Mouse (Mus musculus) gastrocnemius, postnatal 4 days (tissue): ENCODE measurements around the gene Pla2g5. TPM values are rescaled to one million over a fixed set of nuclear protein-coding genes. Genes with fewer than 3 reads are reported as not detected.

ENCODE experiments used
- DNase-seq, 2 experiments: peaks; one replicate each; pipeline ENCODE4 v3.0.0; 2021 to 2022; ENCODE audit warnings: low spot score in 2 of 2, mixed read lengths in 2 of 2
- total RNA-seq, 2 experiments: library from RNA; stranded (reverse); gene quantifications; 2 replicates each; pipeline ENCODE4 v1.2.3; 2021

The Pla2g5 gene
- total RNA-seq, 2 experiments from 2014 or later, result 2.0 to 4.3 TPM

DNA sequence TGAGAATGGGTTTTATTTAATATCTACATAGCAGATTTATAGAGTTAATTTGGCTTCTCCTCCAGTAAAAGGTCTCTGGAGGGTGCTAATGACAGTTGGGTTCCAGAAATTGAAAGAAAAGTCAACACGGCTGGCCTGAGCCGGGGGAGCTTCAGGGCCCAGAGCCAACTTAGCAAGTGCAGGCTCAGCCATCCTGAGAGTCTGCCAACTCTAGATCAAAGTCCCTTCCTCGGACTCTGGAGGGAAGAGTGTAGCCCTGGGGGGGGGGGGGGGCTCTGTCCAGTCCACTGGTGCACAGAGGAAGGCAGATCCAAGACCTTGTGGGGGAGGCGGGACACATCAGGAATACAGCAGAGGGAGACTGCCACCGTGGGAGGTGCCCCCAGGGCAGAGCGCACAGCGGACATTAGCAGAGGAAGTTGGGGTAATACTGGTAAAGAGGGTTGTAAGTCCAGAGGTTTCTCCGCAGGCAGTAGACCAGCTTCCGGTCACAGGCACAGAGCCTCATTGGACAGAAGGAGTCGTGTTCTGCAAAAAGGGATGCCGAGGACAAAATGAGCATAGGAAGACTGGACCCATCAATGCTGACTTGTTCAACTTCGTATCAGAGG is 63.0 kb downstream of the Pla2g5 start:
- DNase-seq, result peak in 1 of 2 experiments; percentile 37

DNA sequence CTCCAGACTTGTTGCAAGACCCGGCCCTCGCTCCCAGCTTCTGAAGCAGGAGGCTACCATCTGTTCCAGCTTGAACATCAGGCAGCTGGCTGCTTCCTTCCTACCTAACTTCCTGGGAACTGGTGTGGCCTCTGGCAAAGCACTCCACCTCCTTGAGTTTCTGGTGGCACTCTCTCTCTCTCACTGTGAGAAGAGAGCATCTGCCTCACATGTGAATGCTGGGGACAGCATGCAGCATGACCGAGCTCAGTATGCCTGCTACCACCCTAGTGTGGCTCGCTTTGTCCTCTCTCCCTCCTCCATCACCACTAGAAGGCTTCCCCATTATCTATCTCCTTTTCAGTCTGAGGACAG is 66.1 kb downstream of the Pla2g5 start:
- no peak for DNase-seq

DNA sequence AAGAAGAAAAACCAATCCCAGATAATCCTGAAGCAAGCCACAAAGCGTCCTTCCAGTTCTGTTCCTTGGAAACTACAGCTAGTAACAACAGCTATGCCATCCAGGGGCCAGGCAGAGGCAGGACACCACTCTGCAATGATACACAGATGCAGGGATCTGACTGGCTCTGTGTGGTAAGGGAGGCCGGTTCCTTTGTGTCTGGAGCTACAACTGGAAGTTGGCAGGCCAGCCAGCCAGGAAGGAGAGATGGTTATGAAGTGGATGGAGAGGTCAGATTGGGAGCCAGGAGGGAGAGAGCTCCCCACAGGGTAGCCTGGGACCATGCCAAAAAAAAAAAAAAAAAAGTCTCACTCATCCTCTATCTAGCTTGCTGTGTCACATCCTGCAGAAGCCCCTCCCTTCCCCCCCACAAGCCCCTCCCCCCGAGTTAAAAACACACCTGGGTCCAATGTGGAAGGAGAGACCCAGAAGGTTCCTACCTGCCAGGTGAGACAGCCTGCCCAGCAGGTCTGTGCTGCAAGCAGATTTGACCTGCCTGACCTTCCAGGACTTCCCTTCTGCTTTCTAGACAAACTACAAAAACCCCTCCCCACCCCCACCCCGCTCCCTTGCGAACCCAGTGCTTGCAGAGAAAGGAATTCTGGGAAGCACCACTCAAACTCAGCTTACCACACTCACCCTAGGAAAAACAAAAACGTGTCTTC is 66.6 kb downstream of the Pla2g5 start:
- no peak for DNase-seq

DNA sequence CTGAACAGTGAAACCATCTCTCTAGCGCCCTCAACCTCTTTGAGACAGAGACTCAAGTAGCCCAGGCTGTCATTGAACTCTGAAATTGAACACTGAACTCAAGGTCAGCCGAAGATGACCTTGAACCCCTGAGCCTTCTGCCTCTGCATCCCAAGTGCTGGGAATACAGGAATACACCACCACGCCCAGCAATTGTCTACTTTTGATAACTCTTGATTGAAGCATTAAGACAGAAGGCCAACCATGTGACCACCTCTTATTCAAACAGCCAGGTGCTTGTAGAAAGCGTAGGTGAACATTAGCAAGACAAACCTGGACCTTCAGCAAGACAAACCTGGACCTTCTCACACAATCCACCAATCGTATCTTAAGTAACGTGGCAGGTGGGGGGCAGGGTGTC is 68.9 kb downstream of the Pla2g5 start:
- DNase-seq, result no peak

DNA sequence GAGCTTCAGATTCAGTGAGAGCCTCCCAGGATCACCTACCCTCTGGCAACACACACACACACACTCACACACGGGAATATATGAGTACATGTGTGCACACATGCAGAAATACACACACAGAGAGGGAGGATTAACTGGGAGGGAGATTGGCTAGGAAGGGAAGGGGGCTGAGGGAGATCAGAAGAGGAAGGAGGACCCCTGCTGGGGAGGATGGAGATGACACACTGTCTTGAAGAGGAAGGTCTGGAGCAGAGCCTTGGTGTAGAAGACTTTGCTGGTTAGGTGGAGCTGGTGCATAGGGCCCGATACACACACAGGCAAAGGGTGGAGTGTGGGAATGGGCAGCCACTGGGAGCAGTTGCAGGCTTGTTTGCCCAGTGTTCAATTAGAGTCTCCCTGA is 70.0 kb downstream of the Pla2g5 start:
- DNase-seq, result peak in 1 of 2 experiments; percentile 44

DNA sequence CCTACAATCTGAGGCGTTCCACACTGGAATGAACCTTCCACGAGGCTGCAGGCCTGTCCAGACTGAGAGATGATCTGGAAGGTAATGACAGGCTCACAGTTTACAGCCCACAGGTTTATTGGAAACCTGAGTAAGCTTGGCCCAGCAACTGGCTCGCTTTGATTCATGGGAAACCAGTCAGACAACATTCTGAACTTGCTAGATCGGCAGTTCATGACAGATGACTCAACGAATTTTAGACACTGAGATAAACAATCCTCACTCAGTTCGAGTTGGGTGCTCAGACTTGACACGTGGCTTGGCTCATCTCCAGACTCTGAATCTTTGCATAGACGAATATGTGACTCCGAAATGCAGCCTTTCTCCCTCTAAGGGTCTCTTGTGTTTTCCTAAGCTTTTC is 70.7 kb downstream of the Pla2g5 start:
- DNase-seq, result no peak

DNA sequence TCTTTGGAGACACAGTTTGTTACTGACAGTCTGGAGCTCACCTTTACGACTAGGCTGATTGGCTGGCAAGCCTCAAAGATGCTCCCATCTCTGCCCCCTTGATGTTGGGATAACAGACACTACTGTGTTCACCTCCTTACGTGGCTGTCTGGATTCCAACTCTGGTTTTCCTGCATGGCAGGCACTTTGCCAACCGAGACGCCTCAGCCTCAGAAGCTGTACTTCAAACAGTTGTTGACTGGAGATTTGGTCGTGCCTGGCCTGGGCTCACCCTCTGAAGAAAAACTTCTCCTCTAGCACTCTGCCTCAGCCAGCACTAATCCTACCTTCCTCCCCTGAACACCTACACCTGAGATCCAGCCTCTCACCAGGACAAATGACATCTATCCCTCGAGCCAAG is 71.8 kb downstream of the Pla2g5 start:
- no peak for DNase-seq

DNA sequence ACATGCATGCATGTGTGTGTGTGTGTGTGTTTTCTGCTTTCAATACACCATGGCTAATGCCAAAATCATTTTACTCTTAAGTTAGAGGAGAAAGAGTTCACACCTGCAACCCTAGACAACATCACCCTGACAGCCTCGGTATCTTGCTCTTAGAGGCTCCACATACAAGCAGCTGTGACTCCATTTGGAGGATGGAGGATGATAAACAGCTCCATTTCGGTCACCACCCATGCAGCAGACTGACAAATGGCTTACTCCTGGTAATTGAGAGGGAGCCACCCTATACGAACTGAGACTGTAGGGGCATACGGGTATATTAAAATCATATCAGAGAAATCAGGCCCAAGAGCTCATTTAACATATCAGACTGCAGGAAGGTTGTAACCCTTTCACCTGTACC is 74.9 kb downstream of the Pla2g5 start:
- no peak for DNase-seq

DNA sequence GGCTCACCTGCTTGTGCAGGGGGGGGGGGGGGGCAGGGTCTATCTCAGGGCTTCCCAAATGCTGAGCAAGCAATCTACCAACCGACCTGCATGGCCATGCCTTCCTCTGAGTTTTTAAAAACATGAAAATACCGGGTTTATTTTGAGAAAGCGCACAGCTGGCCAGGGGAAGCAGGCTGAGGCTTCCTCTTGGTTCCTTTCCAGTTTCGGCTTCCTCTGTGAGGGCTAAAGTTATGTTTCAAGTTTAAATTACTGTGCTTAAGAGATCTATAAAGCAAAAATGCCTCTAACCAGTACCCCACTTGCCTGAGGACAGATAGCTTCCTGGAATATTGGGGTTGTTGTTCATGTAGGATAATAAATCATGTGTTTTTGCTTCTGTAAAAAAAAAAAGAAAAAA is 77.1 kb downstream of the Pla2g5 start:
- no peak for DNase-seq

DNA sequence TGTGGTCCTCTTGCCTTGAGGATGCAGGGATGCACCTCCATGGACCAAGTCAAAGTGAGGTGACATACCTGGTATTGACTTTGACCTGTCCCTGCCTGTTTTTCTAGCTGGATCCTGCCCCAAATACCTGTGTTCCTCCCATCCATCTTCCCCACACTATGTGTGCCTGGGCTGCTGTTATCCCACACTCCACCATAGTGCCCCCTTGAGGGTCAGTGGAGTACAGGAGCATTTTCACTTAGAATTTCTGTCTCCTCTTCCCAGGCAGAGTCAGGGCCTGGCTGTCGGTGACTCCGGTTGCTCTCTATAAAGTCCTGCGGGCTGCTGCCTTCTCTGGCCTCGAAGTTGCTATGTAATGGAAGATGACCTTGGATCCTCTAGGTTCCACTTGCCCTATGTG is 77.6 kb downstream of the Pla2g5 start:
- DNase-seq, result no peak

DNA sequence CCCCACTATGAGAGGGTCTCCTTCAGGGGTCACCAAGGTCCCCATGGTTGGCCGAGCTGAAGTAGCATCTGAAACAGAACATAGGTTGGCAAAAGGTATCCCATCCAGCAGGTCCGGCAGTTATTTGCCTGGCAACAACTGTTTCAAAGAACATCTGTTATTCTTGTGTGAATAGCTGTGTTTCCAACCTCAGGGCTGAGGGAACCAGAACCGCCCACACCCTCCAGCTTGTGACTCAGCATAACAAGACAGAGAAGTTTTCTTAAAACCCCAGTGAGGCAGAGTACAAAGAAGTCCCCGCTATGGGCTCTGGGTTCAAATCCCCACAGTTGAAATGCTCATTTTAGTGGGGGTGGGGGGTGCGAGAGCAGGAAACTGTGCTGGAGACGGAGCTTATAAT is 81.2 kb downstream of the Pla2g5 start:
- DNase-seq, result no peak

DNA sequence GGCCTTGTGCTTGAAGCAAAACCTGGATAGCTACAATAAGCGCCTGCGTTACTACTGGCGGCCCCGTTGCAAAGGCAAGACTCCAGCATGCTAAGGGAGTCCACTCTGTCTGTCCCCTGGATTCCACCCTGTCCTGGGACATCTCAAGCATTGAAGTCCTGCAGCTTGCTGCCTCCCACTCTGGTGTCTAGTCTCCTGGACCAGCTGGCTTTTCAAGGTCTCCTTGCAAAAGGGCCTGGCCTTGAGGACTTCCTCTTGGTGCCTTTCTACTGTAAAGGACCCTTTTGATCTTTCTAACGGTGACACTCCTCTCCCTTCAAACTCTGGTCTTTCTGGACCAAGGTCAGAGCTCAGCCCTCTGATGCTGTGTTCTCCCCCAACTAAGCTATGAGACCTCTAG is 83.0 kb downstream of the Pla2g5 start:
- no peak for DNase-seq

DNA sequence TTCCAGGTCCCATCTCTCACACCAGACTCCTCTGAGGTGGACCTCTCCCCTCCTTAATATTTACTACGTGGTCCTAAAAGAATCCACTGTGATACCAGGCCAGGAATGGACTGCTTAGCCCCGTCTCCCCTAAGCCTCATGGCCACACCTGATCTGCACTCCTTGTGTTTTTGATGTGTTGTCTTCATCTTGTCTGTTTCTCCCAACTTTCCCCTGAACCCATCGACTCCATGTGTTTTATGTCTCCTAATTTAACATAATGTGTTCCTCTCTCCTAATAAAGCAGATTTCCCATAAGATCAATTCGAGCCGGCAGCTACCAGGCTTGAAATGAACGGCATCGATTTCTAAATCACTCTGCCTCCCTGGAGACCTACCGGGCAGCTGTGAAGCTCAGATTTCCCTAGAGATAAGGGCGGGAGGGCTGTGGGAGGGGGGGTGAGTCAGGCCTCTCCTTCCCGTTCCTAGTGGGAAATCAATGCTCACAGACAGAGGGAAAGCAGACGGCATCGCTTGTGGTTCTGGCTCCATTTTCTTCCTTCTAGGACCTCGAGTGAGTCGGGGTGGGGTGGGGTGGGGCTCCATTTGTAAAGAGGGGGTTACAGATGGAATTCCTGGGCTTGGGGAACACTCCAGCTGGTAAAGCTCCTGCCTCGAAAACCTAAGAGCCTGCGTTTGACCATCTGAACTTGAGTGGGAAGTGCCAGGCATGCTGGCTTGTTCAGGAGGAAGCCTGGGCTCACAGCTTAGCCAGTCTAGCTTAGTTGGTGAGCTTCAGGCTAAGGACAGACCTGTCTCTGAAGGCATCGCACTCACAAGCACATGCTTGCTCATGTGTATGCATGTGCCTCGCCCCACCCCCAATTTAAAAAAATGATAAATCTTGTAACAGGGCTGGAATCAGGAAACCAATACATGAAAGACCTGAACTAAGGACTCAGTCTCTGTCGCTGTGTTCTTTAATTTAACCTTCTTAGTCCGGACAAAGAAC is 85.6 kb downstream of the Pla2g5 start:
- DNase-seq, result no peak

DNA sequence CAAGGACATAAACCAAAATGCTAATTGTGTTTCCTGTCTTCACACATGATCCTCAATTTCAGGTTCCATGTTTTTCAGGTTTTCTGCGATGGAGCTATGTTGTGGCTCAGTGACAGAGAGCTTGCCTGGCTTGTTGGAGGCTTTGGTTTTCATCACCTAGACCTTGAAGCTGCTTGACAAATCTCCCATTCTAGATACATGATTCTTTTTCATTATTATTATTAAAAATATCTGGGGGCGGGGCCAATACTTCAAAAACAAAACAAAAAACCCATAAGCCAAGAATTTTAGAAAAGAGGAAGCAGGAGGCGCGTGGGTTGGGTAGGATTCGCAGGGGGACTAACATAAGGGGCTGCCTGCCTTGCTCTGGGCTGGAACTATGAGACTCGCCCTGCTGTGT is 87.8 kb downstream of the Pla2g5 start, which contains the start of gene Pla2g2d:
Gene Pla2g2d (plus strand): TSS at position 301 of the 400 bp plus-strand sequence.
- no peak for DNase-seq

DNA sequence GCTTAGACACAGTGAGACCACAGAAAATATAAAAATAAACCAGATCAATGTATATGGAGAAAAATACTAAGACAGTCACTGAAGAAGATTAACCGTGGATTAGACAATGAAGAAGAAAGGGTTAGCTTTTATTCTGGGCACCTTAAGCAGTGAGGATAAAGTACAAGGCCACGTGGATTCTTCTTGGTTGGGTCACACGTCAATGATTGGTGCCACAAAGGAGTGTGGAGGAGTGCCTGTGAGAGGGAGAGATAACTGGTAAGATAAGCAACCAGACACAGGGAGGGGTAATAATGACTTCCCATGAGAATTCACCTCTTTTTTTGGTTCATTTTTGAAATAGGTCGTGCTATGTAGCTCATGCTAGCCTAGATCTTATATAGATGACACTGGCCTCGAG is 90.9 kb downstream of the Pla2g5 start:
- DNase-seq, result no peak

DNA sequence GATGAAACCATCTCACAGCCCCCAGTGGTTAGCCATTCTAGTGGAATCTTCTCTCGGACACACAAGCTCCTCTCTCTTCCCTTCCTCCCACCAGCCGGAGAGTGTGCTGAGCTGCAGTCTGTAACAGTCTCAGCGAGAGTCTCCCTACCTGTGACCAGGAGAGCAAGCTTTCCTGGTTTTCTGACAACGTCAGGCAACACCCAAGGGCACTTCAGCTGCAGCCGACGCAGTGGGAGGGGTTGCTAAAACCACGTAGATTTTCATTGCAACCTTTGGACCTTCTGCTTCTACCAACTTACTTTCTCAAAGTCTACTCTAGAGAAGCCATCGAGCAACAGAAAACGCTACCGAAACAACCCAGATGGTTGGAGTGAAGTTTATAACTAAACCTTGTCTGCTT is 91.3 kb downstream of the Pla2g5 start:
- no peak for DNase-seq

DNA sequence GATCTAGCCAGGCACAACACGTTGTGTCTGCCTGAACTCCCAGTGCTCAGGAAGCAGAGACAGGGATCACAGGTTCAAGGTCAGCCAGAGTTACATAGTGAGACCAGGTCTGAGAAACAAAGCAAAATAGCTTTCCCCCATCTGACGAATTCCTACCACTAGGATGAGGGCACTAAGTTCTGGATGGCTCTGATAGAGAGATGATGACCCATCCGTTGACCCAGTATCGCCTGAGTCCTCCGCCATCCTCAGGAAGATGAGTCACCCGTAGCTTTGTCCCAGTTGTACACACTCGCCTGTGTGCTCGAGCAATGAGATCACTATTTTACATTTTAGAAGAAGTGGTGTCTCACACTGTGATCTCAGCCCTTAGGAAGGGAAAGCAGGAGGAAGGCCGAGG is 101.0 kb downstream of the Pla2g5 start:
- DNase-seq, result no peak

DNA sequence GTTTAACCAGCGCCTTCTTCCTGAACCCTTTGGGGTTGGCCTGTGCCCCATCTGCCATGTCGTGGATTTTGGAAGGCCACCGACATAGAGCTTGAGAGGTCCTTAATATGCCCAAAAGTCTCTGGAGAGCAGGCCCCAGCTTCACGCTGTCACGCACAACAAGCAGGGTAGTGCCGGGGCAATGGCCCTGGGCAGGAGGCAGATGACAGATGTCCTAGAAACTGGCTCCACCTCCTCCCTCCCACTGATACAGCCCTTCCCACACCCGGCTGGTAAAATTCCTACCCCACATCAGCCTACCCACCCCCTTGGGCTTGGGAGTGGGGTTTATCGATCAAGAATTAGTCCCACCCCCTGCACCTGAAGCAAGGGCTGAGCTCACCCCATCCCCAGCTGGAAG is 105.9 kb downstream of the Pla2g5 start, which contains the start of gene Pla2g2f:
Gene Pla2g2f (minus strand): TSS at position 211 of the 400 bp plus-strand sequence.
- no peak for DNase-seq

DNA sequence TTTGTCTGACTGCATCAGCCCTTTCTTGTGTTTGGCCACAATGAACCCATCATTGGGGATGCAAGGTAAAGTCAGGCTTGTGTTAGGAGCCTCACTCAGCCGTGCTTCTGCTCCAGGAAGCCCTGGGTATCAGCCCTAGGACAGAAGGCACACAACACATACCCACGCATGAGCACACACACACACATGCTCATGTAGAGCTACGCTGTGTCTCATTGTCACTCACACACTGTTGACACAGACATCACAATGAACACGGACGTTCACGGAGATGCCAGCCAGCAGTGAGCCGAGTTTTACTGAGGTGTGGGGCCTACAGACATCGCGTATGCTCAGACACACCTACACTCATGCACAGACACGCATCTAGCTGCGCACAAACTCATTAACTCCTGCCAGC is 107.3 kb downstream of the Pla2g5 start:
- DNase-seq, result no peak

DNA sequence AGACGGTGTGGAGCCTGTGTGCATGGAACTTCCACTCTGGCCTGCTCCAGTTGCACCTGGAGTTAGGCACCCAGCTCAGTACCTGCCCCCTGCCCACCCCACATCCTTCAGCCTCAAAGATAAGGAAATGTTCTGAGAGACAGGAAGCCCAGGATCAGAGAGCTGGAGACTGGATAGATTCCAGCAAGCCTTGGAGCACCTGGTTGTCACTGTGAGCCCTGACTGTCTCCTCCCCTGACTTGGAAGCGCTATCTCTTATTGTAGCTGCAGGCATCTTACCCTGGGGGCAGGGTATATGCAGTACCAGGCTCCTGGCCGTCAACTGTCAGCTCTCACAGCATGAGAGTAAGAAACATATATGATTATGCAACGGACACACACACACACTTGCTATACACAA is 107.8 kb downstream of the Pla2g5 start:
- no peak for DNase-seq

DNA sequence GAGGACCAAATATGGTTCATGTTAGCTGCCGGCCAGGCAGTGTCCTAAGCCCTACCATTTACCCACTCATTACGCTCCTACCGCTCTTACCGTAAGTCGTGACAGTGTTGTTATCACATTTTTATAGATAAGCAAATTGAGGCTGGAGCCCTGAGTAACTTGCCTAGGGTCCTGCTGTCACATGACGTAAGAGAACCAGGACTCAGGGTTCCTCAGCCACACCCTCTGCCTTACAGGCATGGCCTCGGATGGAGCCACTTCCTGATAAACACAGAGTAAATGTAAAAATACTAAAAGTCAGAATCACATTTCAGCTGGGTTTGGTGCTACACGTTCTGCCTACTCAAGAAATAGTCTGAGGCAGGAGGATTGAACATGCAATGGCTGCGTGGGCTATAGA is 108.8 kb downstream of the Pla2g5 start:
- no peak for DNase-seq

DNA sequence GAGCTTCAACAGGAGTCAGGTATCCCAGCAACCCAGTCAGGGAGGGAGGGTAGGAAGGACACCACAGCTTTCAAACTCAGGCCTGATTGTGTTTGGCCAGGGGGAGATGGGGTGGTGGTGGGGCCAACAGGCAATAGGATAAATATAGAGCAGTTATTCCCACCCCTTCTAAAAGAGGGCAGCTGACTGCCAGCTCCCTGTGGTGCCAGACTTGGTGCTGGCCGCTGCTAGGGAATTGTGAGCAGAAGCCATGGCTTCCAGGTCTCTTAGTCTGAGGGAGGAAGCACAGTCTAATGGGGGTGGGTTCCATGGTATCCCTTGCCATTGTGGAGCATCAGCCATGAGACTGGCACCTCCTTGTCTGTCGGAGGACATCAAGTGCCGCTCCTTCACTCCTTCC is 109.7 kb downstream of the Pla2g5 start:
- no peak for DNase-seq
